ENCODE assay signal across 11 mouse cellular contexts in genomic region chr4:96697511-96698217, GRCm38 (mm10). TPM values are rescaled to one million over a fixed set of nuclear protein-coding genes. Genes with fewer than 3 reads are reported as not detected.
A peak's percentile ranks its signal among the peaks of the same experiment; 100 is the strongest.
DNase-seq lines count a peak whose midpoint lies in the region; ATAC-seq and TF ChIP-seq lines count a peak whose summit lies in the region.
"Had no signal": no experiment of that assay in that cellular context is flagged by ENCODE, and none has a peak within 500 bp of the region (broad histone marks: within the 10 kb centered on the region; RNA-seq: fewer than 3 reads in every experiment).

No protein-coding gene starts in this region.

- H3K9ac ChIP-seq in stomach, embryonic 16.5 days (ENCODE audit: low read length), result no peak overlapping the region
- H3K9ac ChIP-seq in stomach, postnatal 0 days (ENCODE audit: low read length), result no peak overlapping the region
- no peak overlapping the region for H3K9ac ChIP-seq in midbrain, embryonic 13.5 days (replicated peaks)

- no peaks in the 10 kb centered on the region for H3K36me3 ChIP-seq in stomach, embryonic 16.5 days (ENCODE audit: control insufficient read depth, insufficient read depth, low read length)
- H3K36me3 ChIP-seq in stomach, postnatal 0 days (ENCODE audit: control insufficient read depth, insufficient read depth, low read length), result no peaks in the 10 kb centered on the region
- H3K36me3 ChIP-seq in midbrain, embryonic 13.5 days, result no peaks in the 10 kb centered on the region

- no peak for TF ChIP-seq CTCF in stomach, postnatal 0 days (IDR thresholded peaks at IDR 0.05; ENCODE audit: low read depth)

- H3K4me2 ChIP-seq in stomach, embryonic 16.5 days (ENCODE audit: low read depth, low read length), result no peak overlapping the region
- H3K4me2 ChIP-seq in stomach, postnatal 0 days (replicated peaks; ENCODE audit: low read depth), result no peak overlapping the region
- no peak overlapping the region for H3K4me2 ChIP-seq in midbrain, embryonic 13.5 days (replicated peaks)

- peak; percentile 29; the same call in 1 of the 2 replicates for ATAC-seq in stomach, embryonic 16.5 days (ENCODE audit: insufficient read depth, low FRiP score)
- no peak for ATAC-seq in stomach, postnatal 0 days (ENCODE audit: low FRiP score, low TSS enrichment)
- ATAC-seq in midbrain, embryonic 13.5 days, result peak; percentile 86
- ATAC-seq: intestine, embryonic 16.5 days had no signal

- H3K4me3 ChIP-seq in stomach, embryonic 16.5 days (replicated peaks; ENCODE audit: low read length), result no peak overlapping the region
- no peak overlapping the region for H3K4me3 ChIP-seq in stomach, postnatal 0 days (ENCODE audit: low read depth, low read length)
- no peak overlapping the region for H3K4me3 ChIP-seq in midbrain, embryonic 13.5 days (replicated peaks)

- peak; percentile 10 for DNase-seq in cerebellum, adult 11-12 months
- DNase-seq in cerebellum, adult 8-10 months, result no peak
- DNase-seq in stomach, postnatal 0 days (ENCODE audit: low spot score), result no peak
- no peak for DNase-seq in urinary bladder, postnatal 25 days (ENCODE audit: low spot score)
- DNase-seq in adrenal gland, adult (ENCODE audit: inconsistent age in 2 of 2, low spot score in 1 of 2), result no peak
- DNase-seq in thymus, postnatal 10 days (ENCODE audit: low spot score in 2 of 2), result no peak
- DNase-seq: adrenal gland, postnatal 10 days had no signal

- TF ChIP-seq EP300 in stomach, postnatal 0 days (optimal IDR thresholded peaks at IDR 0.05), result no peak

- no peak overlapping the region for H3K27ac ChIP-seq in stomach, embryonic 16.5 days (ENCODE audit: low read length)
- no peak overlapping the region for H3K27ac ChIP-seq in stomach, postnatal 0 days (replicated peaks)
- H3K27ac ChIP-seq in midbrain, embryonic 13.5 days, result peak overlapping the region; percentile 62

- H3K27me3 ChIP-seq in stomach, embryonic 16.5 days (ENCODE audit: control insufficient read depth, insufficient read depth, low read length), result no peaks in the 10 kb centered on the region
- H3K27me3 ChIP-seq in stomach, postnatal 0 days (ENCODE audit: control insufficient read depth, insufficient read depth, low read length), result no peaks in the 10 kb centered on the region
- no peaks in the 10 kb centered on the region for H3K27me3 ChIP-seq in midbrain, embryonic 13.5 days

- WGBS in stomach, embryonic 16.5 days, result 72% methylated on average over 15 of the region's 15 CpGs
- 68% methylated on average over 15 of the region's 15 CpGs for WGBS in stomach, postnatal 0 days
- 51% methylated on average over 15 of the region's 15 CpGs for WGBS in midbrain, embryonic 13.5 days

- no peaks in the 10 kb centered on the region for H3K4me1 ChIP-seq in stomach, embryonic 16.5 days (ENCODE audit: control insufficient read depth, insufficient read depth, low read length)
- H3K4me1 ChIP-seq in stomach, postnatal 0 days (replicated peaks; ENCODE audit: control insufficient read depth, insufficient read depth), result no peaks in the 10 kb centered on the region
- 0 out of 2 replicates have a peak, but pooled peaks cover 4% of the 10 kb centered on the region for H3K4me1 ChIP-seq in midbrain, embryonic 13.5 days (replicated peaks)

- no peaks in the 10 kb centered on the region for H3K9me3 ChIP-seq in stomach, embryonic 16.5 days (replicated peaks; ENCODE audit: control insufficient read depth, low read length)
- no peaks in the 10 kb centered on the region for H3K9me3 ChIP-seq in stomach, postnatal 0 days (ENCODE audit: control insufficient read depth, low read length)
- no peaks in the 10 kb centered on the region for H3K9me3 ChIP-seq in midbrain, embryonic 13.5 days

RNA-seq across cellular contexts. Expression of gene Cyp2j5, which starts 33.7 kb away (rescaled TPM):
- 0.09 and 0.14 TPM in 2 replicates for polyA plus RNA-seq in stomach, embryonic 16.5 days (2015; fragmentation: Nextera tagmentation; extraction: Ambion mirVana)
- polyA plus RNA-seq in stomach, postnatal 0 days (2015; fragmentation: Nextera tagmentation; extraction: Ambion mirVana), result 0.04 and 0.05 TPM in 2 replicates
- not detected in 2 replicates for polyA plus RNA-seq in midbrain, embryonic 13.5 days (2015; fragmentation: Nextera tagmentation; extraction: Ambion mirVana)
- polyA plus RNA-seq: testis, adult 2 months had no signal
